Mouse (Mus musculus): ENCODE data around the gene Atp2b4.

Gene Atp2b4

DNA sequence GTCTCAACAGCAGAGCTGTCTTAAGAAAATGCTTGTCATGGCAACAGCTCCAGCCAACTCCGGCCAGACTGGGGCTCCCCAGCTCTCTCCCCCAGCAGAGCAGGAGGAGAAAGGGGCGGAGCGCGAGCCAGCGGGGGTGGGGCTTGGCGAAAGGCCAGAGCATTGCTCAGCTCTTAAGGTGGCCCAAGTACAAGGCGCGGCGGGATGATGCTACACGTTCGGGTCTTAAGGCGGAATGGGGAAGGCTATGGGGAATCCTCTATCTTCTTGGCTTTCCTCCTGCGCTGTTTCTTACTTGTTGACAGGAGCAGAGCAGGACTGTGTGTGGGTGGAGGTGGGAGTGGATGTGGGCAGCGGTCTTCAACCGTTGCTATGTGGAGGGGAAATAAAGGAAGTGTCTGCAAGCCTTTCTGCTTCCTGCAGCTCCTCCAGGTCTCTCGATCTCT is at the start of gene Atp2b4:
Atp2b4 (minus strand) TSS at position 94 of the 446 bp plus-strand sequence.
- peak; percentile 90 to 95 for DNase-seq (ENCODE audit: low spot score in 2 of 2)

DNA sequence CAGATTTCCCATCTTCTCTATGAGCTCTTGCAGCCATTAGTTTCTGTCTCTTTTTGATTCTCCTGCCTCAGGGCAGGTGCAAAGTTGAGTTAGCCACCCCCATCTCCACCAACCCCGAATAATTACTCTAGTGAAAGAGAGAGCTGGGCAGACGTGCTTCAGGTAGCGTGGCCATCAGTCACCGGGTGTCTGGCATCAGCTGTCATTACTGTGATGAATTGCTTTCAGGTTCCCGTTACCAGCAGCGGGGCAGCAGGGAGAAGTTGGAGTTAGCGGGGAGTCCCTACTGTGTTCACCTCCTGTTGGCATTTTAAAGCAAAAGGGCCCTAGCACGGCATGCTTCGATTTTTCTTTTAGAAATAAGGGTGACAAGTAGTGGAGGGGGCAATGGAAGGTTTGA is 43.9 kb upstream of the Atp2b4 start:
- DNase-seq (ENCODE audit: low spot score in 2 of 2), result no peak

DNA sequence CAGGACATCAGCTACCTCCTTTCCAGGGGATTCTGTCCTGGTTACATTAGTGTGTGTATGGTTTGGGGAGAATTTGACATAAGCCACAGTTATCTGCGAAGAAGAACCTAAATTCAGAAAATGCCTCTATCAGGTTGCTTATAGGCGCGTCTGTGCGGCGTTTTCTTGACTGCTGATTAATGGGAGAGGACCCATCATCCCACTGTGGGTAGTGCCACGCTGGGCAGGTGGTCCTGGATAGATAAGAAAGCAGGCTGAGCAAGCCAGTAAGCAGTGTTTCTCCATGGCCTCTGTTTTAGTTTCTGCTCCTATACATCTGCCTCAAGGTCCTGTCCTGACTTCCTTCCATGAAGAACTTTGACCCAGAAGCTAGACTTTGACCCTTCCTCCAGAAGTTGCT is 43.1 kb upstream of the Atp2b4 start:
- no peak for DNase-seq (ENCODE audit: low spot score in 2 of 2)

DNA sequence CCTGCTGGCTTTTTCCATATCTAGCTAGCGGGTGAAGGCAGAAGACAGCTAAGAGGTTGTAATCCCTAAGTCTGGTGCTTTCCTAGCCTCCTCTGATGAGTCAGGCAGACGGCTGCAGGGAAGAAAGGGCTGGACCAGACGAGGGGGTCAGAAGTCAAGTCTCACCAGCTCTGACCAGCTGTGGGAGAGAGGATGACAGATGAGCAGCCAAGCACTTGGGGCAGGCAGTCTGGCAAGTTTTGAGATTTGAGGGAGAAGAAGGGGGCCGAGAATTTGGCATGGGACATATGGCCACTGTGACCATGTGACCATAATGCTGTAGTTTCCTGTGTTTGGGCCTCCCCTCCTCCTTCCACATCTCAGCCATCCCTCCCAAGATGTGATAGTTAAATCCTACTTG is 42.5 kb upstream of the Atp2b4 start:
- DNase-seq (ENCODE audit: low spot score in 2 of 2), result no peak

DNA sequence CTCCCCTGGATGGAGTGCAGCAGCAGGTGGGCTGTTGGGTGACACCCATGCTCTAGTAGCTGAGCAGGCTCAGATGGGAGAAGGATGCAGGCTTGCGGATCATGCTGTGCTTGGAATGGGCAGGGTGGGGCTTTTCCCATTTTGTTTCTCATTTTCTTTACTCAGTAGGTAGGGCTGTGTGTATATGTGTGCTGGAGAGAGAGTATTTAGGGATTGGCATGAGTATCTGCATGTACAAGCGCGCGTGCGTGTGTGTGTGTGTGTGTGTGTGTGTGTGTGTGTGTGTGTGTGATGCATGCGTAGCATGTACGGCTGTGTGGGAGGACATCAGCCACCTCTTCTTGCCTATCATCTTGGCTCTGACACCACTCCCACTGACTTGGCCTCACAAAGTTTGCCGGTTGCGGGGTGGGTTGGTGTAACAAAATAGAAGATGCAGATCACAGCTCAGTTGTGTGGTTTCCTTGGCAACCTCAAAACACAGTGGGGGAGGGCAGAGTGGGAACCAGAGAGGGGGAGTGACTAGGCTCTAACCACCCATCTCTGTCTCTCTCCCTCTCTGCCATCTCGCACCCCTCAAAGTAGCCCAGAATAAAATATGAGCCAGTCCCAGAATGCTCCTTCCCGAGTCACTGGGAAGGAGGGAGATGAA is 41.4 kb upstream of the Atp2b4 start:
- peak in 1 of 2 experiments; percentile 56 for DNase-seq (ENCODE audit: low spot score in 2 of 2)

DNA sequence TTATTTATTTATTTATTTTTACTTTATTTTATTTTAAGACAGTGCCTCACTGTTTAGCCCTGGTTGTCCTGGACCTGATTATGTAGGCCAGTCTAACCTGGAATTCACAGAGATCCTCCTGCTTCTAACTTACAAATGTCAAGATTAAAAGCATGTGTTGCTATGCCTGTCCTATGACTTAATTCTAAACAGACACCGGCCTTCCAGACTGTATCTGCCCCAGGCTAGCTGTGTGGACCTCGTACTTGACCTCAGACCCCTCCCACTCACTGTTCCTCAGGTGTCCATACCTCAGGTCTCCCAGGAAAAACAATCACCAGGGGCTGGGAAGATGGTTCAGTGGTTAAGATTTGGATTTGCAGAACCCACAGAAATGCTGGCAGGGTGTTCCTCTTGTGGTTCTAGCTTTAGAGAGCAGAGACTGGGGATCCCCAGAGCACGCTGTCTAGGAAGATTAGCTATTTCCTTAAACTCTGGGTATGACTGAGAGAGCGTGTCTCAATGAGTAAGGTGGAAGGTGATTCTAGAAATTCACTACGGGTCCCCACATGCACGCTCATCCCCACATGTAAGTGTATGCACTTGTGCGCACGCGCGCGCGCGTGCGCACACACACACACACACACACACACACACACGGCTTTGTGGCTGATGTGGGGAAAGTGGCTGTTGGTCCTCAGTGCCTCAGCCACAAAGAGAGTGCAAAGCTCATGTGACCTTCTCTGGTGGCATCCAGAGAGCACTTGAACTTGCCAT is 40.5 kb upstream of the Atp2b4 start:
- no peak for DNase-seq (ENCODE audit: low spot score in 2 of 2)

DNA sequence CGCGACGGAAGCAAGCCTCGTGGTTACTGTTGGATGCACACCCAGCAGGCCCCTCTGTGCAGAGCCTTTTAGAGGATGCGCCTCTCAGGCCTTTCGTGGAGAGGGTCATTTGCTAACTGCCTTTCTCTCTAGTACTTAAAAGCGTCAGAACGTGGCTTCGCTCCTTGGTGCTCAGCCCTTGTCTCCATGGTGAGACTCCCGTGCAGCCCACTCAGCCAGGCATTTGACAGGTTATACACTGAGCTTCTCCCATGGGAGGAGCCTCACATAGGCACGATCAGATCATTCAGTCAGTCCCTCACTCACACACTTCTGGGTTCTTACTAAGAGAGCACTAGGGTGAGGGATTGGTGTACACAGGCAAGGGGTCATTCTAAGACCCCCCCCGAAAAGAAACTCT is 39.7 kb upstream of the Atp2b4 start:
- DNase-seq (ENCODE audit: low spot score in 2 of 2), result no peak

DNA sequence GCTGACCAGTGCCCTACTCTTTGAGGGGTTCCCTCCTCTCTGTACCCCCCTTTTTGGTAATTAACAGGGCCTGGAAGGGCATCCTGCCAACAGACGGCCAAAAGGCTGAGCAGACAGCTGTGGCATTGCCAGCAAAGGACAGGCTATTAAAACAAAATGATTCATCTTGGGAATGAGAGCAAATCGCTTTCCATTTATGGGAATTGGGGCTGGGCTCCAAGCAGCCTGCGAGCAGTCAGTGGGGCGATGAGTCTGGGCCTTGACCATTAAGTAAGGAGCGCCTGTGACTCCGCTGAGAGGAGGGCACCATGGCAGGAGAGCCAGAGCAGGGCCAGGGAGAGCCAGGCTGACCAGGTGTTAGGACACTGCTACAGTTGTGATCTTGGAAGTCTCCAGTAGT is 33.5 kb upstream of the Atp2b4 start:
- no peak for DNase-seq (ENCODE audit: low spot score in 2 of 2)

DNA sequence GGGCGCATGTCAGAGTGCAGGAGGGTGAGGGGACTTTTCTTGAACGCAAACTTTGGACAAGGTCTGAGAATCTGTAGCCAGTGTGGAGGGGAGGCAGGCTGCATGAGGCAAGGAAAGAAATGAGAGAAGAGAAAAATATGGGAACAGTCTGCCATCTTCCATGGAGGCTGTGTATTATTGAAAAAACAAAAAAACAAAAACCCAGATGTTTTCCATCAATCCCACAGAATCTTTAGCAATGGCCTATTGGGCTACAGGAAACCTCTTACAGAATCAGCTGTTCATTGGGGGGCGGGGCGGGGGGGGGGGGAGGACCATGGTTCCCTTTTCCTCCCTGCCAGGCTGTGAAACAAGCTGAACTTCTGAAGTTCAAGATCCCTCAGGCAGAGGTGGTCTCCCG is 31.9 kb upstream of the Atp2b4 start:
- DNase-seq (ENCODE audit: low spot score in 2 of 2), result no peak

DNA sequence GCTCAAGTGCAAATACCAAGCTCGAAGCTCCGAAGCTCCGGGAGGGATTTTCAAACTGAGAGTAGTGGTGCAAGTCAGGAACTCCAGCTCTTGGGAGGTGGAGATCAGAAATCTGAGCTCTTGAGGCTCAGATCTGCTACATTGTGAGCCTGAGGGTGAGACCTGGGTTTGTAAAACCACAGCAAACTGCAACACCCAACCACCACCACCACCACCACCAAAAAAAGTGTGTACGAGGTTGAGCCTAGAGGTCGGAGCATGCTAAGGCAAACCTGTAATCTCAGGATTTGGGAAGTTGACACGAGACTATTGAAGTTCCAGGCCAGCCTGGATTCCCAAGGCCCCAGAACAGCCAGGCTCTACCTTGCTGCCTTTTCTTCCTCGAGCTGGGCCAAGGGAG is 25.4 kb upstream of the Atp2b4 start:
- DNase-seq (ENCODE audit: low spot score in 2 of 2), result no peak

DNA sequence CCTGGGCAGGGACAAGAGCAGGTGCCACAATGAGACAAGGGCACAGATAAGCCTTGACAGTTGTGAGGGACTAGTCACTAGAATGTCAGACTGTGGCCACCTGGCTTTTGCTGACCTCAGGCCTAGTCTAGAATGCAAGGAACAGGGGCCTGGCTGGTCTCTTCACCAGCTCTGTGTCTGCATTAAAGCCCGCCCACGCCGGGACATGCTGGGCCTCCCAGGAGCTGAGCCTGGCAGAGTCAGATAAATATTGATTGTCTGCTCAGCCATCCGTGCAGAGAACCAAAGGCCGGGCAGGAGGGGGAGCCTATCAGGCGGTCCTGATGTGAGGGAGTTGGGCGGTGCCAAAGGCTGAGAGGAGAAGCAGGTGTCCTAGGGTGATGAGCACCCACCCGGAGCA is 24.7 kb upstream of the Atp2b4 start:
- DNase-seq (ENCODE audit: low spot score in 2 of 2), result no peak

DNA sequence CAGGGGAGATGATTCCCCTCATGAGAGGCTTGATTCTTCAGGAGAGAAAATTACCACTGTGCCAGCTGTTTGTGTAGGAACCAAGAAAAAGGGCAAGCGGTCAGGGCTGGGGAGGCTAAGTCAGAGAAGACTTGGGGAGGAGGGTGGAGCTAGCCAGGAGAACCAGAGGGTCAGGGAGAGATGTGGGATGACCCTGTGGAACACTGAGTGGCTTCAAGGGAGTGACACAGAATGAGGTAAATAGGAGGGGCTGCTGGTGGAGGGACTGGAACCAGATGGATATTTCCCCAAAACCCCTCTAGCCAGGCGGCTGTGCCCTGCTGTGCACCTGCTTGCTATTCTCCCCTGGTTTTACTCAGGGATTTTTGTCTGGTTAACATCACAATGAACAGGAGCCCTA is 24.3 kb upstream of the Atp2b4 start:
- no peak for DNase-seq (ENCODE audit: low spot score in 2 of 2)

DNA sequence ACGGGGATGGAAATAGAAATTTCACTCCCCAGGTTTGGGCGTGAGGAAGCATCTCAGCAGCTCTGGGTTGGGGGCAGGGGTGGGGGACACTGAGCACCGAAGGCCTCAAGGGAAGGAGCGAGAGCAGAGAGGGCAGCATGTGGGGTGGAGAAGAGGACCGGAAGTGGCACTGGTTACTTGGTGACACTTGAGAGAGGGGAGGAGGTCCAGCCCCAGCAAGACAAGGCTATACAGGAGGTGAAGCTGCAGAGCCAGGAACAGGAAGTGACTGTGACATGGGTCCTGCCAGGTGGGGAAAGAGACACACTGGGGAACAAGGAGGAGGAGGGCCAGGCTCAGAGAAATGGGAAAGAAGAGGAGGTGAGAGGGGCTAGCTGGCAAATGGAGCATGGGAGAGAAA is 20.3 kb upstream of the Atp2b4 start:
- no peak for DNase-seq (ENCODE audit: low spot score in 2 of 2)

DNA sequence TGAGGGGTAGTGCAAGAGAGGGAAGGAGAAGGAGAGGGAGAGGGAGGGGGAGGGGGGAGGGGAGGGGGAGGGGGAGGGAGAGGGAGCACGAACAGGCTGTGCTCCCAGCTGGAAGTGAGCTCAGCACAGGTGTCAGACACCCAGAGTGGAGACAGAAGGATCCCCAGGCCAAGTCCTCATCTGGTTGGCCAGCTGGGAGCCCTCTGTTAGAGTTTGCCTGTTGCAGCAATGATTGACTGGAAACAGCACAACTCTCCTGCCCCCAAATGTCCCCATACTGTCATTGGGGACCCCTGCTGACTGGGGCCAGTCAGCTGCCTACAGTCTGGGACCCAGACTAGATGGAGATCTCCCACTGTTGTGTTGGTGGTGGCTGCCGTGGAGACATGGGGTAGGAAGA is 19.3 kb upstream of the Atp2b4 start:
- no peak for DNase-seq (ENCODE audit: low spot score in 2 of 2)

DNA sequence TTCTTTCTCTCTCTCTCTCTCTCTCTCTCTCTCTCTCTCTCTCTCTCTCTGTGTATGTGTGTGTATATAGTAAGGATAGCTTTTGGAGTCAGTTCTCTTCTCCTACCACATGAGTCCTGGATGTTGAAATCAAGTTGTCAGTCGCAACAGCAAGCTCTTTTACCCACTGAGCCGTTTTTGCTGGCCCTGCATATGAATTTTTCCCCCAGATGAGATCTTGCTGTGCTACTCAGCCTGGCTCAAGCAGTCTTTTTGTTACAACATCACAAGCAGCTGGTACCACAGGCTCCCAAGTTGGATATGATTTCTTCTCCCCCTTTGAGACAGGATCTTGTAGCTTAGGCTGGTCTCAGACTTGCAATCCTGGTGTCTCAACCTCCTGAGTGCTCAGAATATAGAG is 17.7 kb upstream of the Atp2b4 start:
- DNase-seq (ENCODE audit: low spot score in 2 of 2), result no peak

DNA sequence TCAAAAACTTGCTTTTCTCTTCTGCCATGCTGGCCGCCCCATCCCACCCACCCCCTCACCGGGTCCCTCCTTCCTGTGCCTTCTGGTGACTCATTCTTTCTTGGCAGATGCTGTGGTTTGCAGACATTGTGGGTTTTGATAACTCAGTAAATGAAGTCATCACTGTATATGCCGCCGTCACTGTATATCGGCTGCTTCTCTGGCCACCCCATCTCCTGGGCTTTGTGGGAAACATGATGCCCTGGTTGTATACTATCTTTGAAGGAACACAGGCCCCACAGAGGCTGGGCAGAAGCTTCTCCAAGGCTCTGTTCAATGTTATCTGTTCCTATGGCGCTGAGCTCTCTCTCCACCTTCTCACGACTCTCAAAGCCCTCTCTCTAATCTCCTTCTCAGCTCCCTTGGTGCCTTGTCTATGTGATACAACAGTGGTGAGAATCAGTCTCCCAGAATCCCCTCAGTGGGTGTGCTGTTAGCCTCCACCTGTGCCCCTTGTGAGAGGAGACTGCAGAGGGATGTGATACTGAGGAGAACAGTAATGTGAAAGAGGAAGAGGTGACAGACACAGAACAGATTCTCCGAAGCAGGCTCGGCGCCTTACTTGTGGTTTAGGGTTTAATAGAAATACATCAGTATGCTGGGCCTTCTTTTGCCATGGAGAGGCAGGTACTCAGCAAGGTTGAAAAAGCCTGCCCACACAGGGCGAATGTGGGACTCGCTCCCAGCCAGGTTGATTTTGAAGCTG is 15.1 kb upstream of the Atp2b4 start:
- DNase-seq (ENCODE audit: low spot score in 2 of 2), result no peak

DNA sequence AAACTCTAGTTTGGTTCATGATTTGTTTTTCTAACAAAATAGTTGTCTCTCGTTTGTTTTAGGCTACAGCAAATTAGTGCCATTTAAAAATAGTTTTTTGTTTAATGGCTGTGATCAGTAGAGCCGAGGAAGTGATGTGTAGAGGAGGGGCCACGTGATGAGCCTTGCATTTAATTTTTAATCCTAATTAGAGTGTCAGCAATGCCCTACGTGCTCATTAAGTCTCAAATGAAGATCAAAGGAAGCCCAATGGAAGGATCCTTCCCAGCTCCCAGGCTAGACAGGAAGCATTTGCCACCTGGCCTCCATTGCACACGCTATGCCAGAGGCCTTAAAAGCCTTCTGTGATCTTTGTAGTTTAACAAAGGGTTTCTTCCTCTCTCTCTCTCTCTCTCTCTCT is 8.5 kb upstream of the Atp2b4 start:
- DNase-seq (ENCODE audit: low spot score in 2 of 2), result no peak

DNA sequence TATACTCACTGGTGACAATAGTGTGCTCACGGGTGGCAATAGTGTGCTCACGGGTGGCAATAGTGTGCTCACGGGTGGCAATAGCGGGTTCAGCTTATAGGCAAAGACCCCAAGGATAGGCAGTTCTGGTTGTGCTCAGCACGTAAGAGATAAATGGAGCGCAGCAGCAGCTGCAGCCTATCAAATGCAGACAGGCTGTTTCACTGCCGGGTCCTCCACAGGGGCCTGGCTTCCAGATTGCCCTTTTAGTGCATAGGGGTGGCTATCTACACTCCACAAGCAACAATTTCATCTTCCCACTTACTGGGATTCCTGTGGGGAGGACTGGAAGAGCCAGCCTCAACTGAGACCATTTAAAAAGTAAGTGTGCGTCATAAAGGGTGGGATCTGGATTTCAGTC is 7.2 kb upstream of the Atp2b4 start:
- DNase-seq (ENCODE audit: low spot score in 2 of 2), result no peak

DNA sequence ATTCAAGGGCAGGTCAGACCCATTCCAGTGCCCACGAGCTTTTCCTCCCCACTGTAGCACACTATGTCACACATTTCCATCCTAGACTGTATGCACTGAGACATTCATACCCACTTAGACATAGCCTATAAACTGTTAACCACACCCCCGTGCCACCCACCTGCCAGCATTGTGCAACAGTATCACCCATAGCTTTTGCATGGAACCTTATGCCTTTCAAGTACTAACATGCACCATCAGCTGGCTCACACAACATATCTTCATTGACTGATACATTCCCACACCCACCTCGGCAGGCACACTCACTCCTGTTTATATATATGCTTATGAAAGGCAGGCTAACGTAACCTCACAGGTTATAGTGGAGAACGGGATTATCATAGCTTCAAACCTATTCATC is 902 bp upstream of the Atp2b4 start:
- no peak for DNase-seq (ENCODE audit: low spot score in 2 of 2)

DNA sequence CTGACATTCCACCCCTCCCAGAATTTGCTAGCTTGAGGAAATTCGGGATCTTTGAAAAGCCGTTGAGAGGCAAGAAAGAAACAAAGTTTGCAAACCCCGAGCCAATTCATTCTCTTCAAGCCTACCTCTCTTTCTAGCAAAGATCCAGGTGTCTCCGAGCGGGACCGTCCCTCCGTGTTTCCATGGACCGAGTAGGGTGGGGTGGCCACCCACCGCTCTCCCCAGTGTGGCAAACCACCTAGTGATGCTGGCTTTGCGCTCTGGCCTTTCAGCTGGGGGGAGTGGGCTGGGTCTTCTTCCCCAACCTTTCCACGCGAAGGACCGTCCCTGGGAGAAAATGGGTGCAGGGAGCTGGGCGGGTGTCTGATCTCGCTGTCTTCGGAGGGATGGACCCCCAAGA is 329 bp downstream of the Atp2b4 start:
- DNase-seq (ENCODE audit: low spot score in 2 of 2), result no peak

DNA sequence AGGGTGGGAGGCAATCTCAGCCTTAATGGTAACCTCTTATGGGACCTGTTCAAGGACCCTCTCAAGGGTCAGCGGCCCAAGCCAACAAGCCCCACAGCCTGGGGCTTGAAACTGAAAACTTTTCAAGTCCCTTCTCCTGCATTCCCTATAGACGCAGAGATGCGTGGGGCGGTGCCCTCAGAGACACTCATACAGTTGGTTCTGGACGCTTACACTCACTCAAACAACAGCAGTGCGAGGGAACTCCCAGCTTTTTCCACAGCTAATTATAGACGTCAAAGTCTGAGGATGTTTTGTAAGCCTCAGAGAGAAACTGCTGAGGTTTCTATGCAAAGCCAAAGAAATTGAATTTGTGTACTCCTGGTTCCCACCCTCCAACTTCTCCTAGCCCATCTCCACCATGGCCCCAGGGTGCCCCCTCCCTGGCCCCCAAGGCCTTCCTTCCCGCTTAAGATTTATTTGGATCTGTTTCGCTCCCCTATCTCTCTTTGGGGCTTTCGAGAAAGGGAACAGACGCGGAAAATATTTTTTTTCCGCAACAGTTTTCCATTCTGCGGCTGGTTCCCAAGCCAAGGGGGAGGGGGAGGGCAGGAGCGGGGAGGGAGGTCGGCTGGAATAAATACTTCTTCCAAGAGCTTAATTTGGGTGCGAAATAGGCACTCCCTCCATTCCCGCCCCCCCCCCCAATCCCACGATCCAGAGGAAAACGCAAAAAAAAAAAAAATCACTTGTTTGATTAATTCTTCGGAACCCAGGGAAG is 975 bp downstream of the Atp2b4 start:
- no peak for DNase-seq (ENCODE audit: low spot score in 2 of 2)

DNA sequence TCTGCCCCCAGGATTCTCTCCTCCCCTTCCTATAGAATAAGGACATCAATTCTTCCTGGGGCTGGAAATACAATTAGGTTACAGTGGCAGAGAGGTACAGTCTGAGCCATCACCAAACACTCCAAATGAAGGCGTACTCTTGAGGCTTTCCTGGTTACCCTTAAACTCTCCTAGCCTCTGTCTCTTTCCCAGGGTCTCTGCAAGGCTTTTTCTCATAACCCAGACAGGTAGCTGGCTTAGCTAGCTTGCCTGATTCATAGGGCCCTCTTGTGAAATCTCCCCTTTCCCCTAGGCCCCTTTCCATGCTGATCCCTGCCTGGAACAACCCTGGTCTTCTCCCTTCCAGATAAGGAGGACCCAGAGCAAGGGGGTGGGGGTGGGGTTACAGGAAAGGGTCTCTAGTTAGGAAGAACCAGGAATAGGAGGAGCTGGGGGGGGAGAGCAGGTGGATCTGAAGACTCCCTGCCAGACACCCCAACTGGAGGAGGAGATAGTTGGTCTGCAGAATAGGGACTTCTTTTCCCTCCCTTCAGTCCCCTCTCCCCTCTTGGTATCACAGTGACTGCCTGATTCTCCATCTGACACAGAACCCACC is 1.9 kb downstream of the Atp2b4 start:
- no peak for DNase-seq (ENCODE audit: low spot score in 2 of 2)
